Mouse (Mus musculus): Measurements from ENCODE around the gene Unc119b.
"Not testable (repeated sequence)": the region's sequence is repeated elsewhere in the genome, so short reads cannot be mapped to it uniquely, and the experiment has no call there.

Unc119b gene

DNA sequence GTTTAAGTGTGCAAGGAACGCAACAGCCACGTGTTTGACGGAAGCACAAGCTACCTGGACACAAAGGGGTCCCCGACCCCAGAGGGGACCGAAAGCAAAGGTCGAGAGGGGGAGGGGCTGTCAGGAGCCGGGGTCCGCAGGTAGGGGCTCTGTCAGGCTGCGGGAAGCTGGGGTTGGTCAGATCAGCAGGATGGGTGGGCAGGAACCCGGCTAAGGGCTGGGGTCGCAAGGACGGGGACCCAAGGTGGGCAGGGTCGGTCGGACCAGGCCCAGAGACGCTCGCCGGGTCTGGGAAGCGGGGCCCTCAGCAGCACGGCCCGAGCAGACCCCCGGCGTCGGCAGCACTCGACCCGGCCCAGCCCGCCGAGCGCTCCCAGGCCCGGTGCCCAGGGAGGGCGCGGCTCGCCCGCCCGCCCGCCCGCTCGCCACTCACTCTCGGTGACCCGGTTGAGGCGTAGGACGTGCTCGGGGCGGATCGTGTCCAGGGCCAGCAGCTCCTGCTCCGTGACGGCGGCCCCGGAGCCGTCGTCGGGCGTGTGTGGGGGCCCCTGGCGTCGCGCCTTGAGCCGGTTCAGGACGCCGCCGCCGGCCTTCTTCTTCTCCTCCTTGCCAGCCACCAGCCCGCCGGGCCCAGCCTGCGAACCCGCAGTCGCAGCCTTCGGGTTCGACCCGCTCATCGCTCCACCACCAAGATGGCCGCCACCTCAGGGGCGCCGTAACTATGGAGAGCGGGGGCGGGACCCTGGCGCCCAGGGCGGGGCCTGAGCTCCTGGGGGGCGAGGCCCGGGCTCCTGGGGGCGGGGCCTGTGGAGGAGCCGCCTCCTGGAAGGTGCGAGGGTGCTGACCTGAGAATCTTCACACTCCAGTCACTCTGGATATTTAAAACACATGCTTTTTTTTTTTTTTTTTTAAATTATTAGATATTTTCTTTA lies at the start of gene Unc119b:
TSS of gene Unc119b (minus strand) at position 742 of the 932 bp plus-strand sequence.
- DNase-seq, result peak; percentile 86 to 87

DNA sequence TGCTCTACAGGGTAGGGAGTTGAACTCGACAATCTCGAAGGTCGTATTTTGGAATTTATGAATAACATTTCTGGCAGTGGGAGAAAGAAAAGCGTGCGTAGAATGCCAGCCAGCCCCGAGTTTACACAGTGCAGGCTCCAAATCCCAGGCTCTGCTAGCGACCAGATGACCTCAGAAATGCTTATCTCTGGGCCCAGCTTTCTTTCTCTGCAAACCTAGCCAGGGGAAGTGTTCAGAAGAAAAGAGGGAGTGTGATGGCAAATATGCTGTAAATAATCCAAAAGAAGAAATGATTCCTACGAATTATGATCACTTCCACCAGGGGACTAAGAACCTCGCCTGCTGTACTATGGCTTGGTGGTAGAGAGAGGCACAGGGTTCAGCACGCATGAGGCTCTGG lies 48.7 kb upstream of the Unc119b start:
- no peak for DNase-seq

DNA sequence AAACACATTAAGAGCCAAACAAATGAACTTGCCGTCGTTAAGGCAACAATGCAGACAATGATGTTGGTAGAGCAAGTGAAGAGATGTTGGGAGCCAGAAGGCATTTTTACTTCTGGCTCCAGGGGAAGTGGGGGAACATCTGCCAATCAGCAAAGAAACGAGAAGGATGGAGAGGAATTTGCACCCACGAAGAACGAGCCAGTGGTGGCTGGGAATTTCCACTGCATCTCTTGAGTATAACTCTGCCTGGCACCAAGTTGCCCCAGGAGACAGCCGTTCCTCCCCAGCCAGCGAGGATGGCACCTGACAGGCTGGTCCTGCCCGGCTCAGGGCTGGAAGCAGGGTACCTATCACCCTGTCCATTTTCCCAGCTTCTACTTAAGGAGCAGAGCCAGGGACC lies 48.1 kb upstream of the Unc119b start:
- no peak for DNase-seq

DNA sequence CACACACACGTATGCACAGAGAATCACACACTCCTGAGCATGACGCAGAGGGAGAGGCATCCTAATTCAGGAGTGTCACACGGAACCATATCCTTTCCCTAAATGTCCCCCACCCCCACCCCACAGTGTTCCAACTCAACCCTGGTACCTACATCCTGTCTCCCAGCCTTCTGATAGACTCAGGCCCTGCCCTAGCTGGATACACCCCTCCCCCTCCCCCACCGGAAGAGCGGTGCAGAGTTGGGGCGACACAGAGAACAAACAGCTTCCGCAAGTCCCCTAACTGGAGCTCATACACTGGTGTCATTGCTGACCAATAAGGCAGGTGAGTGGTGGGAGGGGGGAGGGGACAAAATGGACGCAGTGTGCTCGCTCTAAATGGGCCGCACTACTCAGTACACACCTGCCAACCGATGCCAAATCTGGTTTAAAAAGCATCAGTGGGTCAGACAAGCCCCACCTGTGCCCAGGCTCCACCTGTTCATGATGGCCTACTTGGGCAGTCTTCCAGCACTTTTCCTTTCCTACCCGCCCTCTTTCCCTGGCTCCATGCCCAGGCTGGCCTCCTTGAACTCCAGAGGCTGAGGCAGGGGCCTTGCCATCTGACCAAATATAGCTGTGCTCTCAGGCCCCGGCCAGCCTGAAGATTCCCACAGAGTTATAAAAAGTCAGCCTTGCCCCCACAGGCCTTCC lies 46.6 kb upstream of the Unc119b start:
- DNase-seq, result peak; percentile 47 to 62

DNA sequence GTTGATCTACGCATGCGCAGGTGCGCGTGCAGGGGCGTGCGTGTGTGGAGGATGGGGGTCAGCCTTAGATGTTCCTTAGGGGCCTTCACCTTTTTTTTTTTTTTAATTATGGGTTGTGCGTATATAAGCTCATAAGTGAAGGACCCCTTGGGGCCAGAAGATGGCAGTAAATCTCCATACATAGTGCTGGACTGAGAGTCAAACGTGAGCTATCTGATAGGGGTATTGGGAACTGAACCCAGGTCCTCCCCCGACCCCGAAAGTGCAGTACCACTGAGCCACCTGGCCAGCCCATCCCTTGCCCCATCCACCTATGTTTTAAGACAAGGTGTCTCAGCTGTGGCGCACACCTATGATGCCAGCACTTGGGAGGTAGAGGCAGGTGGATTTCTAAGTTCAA lies 44.8 kb upstream of the Unc119b start:
- DNase-seq, result no peak

DNA sequence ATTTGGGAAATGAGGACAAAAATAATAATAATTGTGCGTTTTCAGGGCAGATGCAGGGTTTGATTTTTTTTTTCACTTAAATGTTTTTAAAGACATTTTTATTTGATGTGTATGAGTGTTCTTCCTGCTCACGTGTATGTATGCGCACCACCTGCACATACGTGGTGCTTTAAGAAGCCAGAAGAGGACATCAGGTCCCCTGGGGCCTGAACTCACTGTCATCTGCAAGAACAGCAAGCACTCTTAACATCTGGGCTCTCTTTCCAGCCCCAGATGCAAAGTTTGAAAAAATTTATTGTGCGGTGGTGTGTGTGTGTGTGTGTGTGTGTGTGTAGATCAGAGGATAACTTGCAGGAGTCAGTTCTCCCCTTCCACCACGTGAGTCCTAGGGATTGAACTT lies 43.1 kb upstream of the Unc119b start:
- no peak for DNase-seq

DNA sequence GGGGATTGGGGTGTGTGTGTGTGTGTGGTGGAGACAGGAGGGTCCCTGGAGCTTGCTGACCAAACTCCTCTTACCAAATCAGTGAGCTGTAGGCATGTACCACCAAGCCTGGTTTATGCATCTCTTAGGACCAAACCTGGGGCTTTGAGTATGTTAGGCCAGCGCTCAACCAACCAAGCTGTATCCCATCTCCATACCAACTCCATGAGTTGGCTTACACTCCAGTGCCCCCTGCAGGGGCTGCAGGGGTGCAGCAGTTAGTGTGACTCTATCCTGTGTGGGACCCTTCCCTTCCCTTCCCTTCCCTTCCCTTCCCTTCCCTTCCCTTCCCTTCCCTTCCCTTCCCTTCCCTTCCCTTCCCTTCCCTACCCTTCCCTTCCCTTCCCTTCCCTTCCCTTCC lies 39.8 kb upstream of the Unc119b start:
- no peak for DNase-seq

DNA sequence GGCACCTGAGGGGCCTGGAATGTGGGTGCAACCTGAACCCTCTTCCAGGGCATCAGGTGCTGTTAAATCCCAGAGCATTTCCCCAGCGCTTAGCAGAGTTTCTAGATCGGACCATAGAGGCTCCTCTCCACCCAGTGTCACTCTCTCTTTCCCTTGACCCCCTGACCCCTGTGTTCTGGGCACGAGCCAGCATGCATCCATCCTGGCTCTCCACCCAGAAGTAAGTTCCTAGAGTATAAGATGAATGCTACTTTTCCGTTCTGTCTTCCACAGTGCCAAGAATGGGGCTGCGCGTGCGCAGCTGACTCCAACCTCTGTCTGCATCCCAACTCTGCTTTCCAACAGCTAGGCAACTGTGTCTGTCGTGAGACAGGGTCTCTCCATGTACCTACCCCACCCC lies 35.4 kb upstream of the Unc119b start:
- no peak for DNase-seq

DNA sequence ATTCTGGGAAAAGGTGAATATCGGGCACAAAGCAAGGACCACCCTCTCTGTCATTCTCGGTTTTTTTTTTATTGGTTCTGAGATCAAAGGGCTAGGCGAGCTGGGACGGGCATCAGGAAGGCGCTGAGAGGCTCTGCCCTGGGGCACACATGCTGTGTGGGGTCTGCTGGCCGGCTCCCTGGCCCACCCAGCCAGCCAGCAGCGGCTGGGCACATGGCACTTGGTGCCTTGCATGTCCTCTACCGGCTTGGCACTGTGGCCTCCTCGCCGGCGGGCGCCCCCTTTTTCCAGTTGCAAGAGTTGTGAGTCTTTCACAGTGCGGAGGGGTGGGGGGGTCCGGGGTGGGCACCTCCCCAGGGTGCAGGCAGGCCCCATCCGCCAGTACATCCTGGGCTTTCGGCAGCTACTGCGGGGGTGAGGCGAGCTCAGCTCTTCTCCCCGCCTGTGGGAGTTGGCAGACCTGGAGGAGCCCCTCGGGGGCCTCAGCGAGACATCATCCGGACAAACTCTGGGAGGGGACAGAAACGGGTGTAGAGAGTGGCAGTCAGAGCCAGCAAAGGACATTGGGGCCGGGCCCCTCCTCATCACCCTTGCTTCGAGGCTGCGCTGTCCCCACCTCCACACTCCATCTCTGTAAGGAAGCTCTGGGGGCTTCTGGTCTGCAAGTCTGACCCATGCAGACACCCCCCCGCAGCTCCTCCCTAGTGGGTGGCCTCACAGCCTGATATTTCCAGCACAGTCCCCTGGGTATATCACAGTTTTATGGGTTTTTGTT lies 34.1 kb upstream of the Unc119b start:
- DNase-seq, result no peak

DNA sequence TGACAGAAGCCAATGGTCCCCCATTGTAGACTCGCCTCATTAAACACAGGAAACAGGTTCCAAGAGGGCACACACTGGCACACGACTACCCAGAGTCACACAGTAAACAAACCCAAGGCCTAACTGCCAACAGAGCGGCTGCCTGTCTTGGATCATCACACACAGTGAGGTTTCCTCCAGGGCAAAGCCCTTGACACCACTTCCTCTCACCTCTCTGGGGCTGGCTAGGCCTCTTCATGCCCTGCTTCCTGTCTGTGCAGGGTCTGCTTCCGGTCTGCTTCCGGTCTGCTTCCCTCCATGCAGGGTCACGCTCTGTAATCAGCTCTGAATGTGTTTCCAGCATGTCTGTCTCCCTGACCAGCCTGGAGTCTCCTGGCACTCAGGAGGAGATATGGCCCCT lies 32.6 kb upstream of the Unc119b start:
- no peak for DNase-seq

DNA sequence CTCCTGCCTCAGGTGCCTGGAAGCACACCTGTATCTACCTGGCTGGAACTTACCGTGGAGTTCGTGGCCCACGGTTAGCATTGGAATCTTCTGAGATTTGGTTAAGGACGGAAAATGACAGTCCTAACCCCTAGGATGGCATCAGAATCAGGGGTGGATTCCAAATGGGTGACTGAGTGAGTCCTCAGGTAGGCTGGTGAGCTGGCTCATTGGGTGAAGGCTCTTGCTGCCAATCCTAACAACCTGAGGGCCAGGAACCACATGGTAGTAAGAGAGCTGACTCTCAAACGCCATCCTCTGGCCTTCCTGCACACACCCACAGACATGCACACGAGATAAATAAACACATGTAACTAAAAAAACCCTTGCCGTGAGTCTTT lies 32.0 kb upstream of the Unc119b start:
- DNase-seq, result no peak

DNA sequence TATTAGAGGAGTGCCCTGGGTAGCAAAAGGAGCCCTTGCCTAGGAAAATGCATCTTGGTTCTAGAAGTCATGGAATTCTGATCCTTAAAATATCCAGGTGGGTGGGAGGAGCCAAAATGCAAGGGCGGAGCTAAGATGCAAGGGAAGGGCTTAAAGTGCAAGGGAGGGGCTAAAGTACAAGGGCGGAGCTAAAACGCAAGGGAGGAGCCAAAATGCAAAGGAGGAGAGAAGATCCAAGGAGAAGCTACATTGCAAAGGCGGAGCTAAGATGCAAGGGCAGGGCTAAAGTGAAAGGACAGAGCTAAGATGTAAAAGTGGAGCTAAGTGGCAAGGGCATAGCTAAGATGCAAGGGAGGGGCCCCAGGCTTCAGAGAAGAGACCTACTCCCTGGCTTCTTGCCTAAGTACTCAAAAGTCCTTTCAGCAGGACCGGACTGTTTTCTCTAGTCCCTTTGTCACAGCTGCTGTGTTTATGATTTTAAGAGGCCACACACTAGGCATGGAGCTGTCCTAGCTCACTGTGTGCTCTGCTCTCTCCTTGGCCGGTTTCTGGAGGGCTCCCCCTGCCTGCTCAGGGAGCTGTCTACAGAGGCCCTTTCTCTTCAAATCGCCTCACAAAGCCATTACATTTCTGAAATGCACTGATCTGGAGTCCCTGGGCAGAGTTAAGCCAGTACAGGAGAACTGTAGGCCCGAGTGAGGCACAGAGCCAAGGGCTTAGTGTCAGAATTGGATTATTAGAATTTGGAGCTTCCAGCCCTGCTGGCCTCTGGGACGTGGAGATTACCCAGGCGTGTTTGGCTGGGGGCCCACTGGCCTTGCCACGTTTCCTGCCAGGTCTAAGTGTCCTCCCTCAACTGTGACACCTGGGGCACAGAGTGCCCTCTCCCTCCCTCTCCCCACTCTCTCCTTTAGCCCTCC lies 31.4 kb upstream of the Unc119b start:
- no peak for DNase-seq

DNA sequence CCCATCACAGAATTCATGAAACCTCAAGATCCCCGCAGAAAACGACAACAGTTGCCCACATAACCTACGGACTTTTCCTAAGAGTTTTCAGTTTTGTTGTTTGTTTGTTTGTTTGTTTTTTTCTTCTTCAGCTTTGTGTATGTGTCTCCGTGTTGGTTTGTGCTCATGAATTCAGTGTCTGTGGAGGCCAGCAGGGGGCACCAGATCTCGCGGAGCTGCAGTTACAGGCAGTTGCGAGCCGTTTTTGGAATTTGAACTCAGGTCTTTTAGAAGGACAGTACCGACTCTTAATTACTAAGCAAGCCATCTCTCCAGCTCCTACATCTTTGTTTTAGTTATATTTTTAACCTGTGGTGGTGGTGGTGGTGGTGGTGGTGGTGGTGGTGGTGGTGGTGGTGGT lies 30.6 kb upstream of the Unc119b start:
- DNase-seq, result no peak

DNA sequence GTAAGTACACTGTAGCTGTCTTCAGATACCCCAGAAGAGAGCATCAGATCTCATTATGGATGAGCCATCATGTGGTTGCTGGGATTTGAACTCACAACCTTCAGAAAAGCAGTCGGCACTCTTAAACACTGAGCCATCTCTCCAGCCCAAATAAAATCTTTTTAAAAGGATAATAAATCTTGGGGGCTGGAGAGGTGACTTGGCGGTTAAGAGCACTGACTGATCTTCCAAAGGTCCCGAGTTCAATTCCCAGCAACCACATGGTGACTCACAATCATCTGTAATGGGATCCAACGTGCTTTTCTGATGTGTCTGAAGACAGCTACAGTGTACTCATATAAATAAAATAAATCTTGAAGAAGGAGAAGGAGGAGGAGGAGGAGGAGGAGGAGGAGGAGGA lies 29.7 kb upstream of the Unc119b start:
- not testable (repeated sequence) for DNase-seq

DNA sequence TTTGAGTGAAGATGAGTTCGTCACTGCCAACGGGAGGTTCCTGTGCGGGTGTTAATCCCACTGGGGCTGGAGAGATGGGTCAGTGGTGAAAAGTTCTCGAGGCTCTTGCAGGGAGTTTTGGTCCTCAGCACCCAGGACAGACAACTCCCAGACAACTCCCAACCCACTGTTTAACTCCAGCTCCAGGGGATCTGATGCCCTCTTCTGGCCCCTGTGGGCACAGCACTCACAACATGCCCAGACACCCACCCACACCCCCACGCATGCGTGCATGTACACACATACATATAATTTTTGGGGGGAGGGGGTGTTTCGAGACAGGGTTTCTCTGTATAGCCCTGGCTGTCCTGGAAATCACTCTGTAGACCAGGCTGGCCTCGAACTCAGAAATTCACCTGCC lies 28.8 kb upstream of the Unc119b start:
- peak; percentile 69 to 77 for DNase-seq

DNA sequence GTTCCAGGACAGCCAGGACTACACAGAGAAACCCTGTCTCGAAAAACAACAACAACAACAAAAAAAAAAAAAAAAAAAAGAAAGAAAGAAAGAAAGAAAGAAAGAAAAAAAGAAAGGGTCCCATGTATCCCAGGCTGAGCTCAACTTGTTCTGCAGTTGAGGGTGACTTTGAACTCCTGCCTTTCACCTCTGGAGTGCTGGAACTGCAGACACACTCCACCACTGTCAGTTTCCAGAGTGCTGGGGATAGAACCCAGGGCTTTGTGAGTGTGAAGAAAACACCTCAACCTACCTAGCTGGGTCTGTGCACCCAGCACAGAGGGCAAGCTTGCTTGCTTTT lies 27.1 kb upstream of the Unc119b start:
- not testable (repeated sequence) for DNase-seq

DNA sequence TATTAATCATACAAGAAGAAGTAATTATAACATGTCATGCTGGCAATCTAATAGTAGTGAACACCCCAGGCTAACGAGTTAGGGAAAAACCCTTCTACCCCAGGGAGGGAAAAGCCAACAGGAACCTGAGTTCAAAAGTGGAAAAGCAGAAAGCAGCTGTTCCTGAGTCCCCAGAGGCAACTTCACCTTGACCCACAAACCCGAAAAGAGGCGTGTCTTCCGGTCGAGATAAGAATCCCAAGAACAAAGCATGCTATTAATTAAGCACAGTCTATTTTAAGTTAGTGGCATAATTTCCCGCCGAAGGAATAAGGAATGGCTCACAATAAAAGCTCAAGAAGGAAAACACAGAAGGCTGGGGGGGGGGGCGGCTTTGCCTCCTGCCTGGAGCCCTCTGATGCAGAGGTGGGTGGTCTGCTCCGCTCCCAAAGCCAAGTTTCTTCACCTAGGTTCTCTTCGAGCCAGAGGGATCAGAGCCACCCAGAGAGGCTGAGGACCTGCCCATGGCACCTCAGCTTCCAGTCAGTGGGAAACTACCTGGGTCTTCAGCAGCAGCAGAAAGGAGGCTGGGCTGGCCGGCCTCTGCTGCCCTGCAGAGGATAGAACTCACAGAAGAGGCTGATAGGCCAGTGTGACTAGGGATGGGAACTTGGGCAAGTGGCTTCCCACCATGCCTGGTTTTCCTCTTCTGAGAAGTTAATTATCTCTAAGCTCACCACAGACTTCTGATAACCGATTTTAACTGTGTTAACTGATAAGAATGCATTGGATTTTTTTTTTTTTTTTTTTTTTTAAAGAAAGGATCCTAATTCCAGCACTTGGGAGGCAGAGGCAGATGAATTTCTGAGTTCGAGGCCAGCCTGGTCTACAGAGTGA lies 26.5 kb upstream of the Unc119b start:
- no peak for DNase-seq

DNA sequence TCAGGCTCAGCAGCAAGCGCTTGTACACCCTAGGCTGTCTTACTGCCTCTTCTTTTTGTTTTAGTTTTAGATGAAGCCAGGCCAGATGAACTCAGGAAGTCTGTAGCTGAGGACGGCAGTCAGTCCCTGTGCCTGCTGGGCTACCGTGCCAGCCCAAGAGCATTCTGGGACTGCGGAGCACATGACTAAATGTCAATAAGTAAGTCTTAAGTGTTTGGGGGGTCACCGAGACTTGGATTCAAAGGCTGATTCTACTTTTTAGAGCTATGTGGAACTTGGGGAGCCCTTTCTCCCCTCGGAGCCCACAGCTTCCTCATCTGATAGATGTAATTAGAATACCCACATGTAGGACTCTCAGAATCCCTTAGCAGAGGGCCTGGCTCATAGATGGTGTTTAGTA lies 25.9 kb upstream of the Unc119b start:
- no peak for DNase-seq

DNA sequence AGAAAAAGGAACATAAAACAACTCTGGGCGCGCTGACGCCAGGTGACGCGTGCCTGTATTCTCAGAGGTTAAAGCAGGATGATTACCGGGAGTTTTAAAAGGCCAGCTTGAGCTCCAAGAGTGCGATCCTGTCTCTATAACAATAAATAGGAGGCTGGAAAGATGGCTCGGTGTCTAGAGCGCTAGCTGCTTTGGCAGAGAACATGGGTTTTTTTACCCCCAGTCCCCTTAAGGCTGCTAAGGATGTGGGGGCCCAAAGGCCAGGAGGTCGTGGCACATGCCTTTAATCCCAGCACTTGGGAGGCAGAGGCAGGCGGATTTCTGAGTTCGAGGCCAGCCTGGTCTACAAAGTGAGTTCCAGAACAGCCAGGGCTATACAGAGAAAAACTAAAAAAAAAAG lies 24.4 kb upstream of the Unc119b start:
- no peak for DNase-seq

DNA sequence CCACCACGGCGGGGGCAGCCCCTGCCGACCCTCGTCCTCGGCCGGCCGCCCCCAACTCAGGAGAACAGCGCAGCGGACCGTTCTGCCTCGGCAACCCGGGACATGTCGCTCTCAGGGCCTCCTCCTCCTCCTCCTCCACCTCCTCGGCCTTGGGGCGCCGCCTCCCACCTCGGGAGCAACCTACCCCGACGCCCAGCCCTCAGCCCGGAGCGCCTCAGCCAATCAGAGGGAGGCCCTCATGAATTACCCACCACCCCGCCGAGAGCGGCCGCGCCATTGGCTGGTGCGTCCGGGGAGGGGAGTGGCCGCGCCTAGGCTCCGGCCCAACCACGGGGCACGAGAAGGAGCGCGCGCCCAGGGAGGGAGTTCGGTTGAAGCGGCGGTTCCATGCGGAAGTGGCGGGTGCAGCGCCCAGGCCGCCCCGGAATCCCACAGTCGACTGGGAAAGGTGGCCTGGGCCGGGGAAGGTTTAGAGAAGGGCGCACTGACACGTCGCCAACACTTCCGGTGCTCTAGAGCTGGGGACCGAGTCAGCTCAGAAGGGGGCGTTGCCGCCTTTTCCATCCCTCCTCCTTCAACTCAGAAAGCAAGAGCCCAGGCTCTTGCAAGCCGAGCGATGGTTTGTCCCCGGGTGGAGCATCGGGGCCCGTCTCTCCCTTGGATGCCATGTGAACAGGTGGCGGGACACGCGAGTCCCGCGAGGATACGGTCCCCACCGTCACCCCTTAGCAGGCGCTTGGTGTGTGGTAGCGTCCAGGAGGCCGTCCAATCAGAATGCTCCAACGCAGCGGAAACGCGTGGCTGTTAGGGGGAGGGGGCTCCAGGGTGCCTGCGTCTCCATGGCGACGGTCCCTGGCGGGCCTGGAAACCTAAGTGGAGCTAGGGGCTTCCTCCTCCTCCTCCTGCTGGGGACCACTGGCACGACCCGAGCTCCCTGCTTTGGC lies 23.5 kb upstream of the Unc119b start, which contains the start of gene Mlec:
TSS of gene Mlec (minus strand) at position 140 of the 944 bp plus-strand sequence.
- peak; percentile 99 for DNase-seq
